Mouse (Mus musculus): ENCODE data around the gene Phc2.

DNA sequence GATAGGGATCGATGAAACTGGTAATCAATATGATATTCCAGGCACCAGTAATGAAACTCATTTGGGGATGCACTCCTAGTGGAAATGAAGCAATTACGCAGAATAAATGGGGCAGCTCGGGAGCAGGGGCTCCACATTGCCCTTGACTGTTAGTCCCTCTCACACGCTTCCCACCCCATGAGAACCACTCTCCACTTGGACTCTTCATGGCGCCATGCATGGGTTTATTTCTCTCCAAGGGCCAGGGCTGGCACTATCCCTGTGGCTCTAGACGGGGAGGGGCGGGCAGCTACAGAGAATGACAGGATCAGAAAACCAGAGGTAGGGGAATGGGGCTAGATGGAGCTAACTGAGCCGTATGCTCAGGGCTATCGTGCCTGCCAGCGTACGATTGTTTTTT is 29.6 kb downstream of the Phc2 start:
- TF ChIP-seq CTCF (IDR thresholded peaks at IDR 0.05; ENCODE audit: extremely low read depth, insufficient read length, insufficient replicate concordance, low read depth, low read length): no peak
- TF ChIP-seq POLR2A (IDR thresholded peaks at IDR 0.05; ENCODE audit: low read depth, low read length): no peak

Data from small intestine, adult 2 months (tissue).